Mouse (Mus musculus) stomach, embryonic 14.5 days (tissue): ENCODE results near the gene Mpped2. TPM values are rescaled to one million over a fixed set of nuclear protein-coding genes. Genes with fewer than 3 reads are reported as not detected.

Experiments used
- ATAC-seq: fragments of 200-750 bp; cut with Nextera tagmentation; 2 replicates; pipeline ENCODE4 v1.8.0; 2017; ENCODE audit warnings: low read depth, moderate TSS enrichment; ENCODE audit not compliant: insufficient number of reproducible peaks, insufficient read depth, low FRiP score
- H3K27ac ChIP-seq: fragments of 300-500 bp; sonication (generic); 2 replicates; pipeline ENCODE4 v1.5.1; 2014; ENCODE audit warnings: mild to moderate bottlenecking, low read length, moderate library complexity, mixed read lengths
- H3K27me3 ChIP-seq: fragments of 300-500 bp; sonication (generic); 2 replicates; pipeline ENCODE4 v1.6.1; 2014; ENCODE audit warnings: low read length, control low read depth, mixed read lengths; ENCODE audit not compliant: control insufficient read depth, insufficient read depth
- H3K36me3 ChIP-seq: fragments of 300-500 bp; sonication (generic); 2 replicates; pipeline ENCODE4 v1.6.1; 2014; ENCODE audit warnings: mild to moderate bottlenecking, control low read depth, low read length, moderate library complexity, mixed read lengths; ENCODE audit not compliant: control insufficient read depth, insufficient read depth
- H3K4me1 ChIP-seq: fragments of 300-500 bp; sonication (generic); 2 replicates; pipeline ENCODE4 v1.6.1; 2014; ENCODE audit warnings: low read length, control low read depth, mixed read lengths; ENCODE audit not compliant: control insufficient read depth, insufficient read depth
- H3K4me2 ChIP-seq: fragments of 300-500 bp; sonication (generic); replicated peaks from 2 replicates; pipeline ENCODE4 v1.6.1; 2014; ENCODE audit warnings: low read depth, low read length, control low read depth
- H3K4me3 ChIP-seq: fragments of 300-500 bp; sonication (generic); 2 replicates; pipeline ENCODE4 v1.5.1; 2014; ENCODE audit warnings: low read depth, low read length, control low read depth
- H3K9ac ChIP-seq: fragments of 300-500 bp; sonication (generic); replicated peaks from 2 replicates; pipeline ENCODE4 v1.6.1; 2014; ENCODE audit warnings: low read depth, mild to moderate bottlenecking, control low read depth, low read length, moderate library complexity, mixed read lengths
- H3K9me3 ChIP-seq: fragments of 300-500 bp; sonication (generic); 2 replicates; pipeline ENCODE4 v1.6.1; 2016; ENCODE audit warnings: low read depth, low read length, control low read depth; ENCODE audit not compliant: control insufficient read depth
- WGBS: fragments of 180-500 bp; shearing (Covaris S2); extraction: QIAGEN DNeasy Blood & Tissue Kit; methylation state at CpG from one replicate; pipeline ENCODE4 v1.1.7; 2014; 5-methylcytosine and 5-hydroxymethylcytosine counted together
- polyA plus RNA-seq: library from polyadenylated mRNA; unstranded; fragments of >200 nt; fragmentation: Nextera tagmentation; extraction: Ambion mirVana; gene quantifications from 2 replicates; pipeline ENCODE4 v1.2.1, GENCODE M21; 2014

Gene Mpped2
- polyA plus RNA-seq, 1 experiment from 2014 or later, result 52.9 TPM

DNA sequence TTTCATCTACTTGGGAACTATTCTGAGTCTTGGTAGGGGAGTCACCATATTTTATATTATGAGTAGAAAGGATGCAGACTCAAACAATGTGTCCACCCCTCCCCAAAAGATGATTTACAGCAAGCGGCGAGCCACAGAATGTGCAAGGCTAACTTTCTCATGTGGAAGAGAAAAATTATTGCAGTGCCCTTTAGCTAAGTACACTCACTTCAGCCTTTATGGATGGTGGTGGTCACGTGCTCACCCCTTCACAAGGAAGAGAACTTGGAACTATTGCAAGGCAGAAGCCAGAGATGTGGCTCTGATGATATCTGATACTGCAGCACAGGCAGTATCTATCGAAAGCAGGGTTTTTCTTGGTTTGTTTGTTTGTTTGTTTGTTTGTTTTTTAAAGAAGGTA, 38.4 kb downstream of the Mpped2 start:
- no peaks in the 10 kb centered on the region for H3K36me3 ChIP-seq
- no peak for ATAC-seq

DNA sequence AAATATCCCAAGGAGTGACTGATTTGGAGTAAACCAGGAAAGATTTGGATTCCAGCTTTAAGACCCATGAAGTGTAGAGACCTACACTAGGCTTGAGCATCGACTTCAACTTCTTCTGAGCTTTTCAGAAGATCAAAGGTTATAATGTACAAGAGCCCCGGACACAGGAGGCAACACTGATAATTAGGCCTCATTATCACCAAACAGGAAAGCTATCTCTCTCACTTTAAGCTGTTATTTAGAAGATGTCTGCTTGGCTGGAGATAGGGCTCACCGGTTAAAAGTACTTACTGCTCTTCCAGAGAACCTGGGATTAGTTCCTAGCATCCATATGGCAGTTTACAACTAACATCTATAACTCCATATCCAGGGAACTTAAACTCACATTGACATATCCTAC, 39.1 kb downstream of the Mpped2 start:
- no peaks in the 10 kb centered on the region for H3K4me1 ChIP-seq
- no peak overlapping the region for H3K4me2 ChIP-seq
- H3K27ac ChIP-seq, result no peak overlapping the region
- H3K36me3 ChIP-seq, result no peaks in the 10 kb centered on the region
- whole genome bisulfite sequencing, result 52% methylated on average over 3 of the region's 3 CpGs
- no peak overlapping the region for H3K4me3 ChIP-seq
- H3K27me3 ChIP-seq, result no peaks in the 10 kb centered on the region
- ATAC-seq, result no peak
- no peaks in the 10 kb centered on the region for H3K9me3 ChIP-seq
- no peak overlapping the region for H3K9ac ChIP-seq

More for the DNA sequence above, 38.4 kb downstream of the Mpped2 start:
- Histone ChIP-seq H3K4me1 (no peaks in the 10 kb centered on the region), H3K27me3 (no peaks in the 10 kb centered on the region), H3K4me3 (no peak overlapping the region), H3K9me3 (no peaks in the 10 kb centered on the region), H3K9ac (no peak overlapping the region), H3K4me2 (no peak overlapping the region), H3K27ac (no peak overlapping the region)
- WGBS, result 68% methylated on average over 4 of the region's 4 CpGs

- H3K36me3 ChIP-seq, result no peaks in the 10 kb centered on the region
- WGBS, result 76% methylated on average over 5 of the region's 5 CpGs
- no peaks in the 10 kb centered on the region for H3K9me3 ChIP-seq
- no peak overlapping the region for H3K27ac ChIP-seq
- no peak overlapping the region for H3K9ac ChIP-seq
- no peaks in the 10 kb centered on the region for H3K4me1 ChIP-seq
- H3K4me3 ChIP-seq, result no peak overlapping the region
- no peak overlapping the region for H3K4me2 ChIP-seq
- ATAC-seq, result no peak
- H3K27me3 ChIP-seq, result no peaks in the 10 kb centered on the region
These were observed 40.3 kb downstream of the Mpped2 start for GRCm38 (mm10) chr2:106733396-106733795.

DNA sequence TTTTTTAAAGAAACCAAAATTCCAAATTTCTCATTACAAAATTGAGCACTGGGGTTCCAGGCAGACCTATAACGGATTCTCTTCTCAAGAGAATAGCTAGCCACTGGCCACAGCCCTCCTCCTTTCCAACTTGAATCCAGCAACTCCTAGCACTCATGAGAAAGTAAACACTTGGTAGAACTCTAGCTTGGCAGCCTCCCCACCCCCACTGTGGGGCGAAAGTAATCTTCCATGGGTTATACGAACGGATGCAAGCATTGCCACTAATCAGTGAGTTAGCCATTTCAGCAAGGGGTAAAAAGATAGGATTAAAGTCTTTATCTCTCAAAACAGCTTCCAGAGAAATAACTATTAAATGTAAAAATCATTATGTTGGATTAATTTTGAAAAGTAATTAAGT, 40.9 kb downstream of the Mpped2 start:
- no peak overlapping the region for H3K4me2 ChIP-seq
- WGBS, result 53% methylated on average over 4 of the region's 4 CpGs
- no peaks in the 10 kb centered on the region for H3K9me3 ChIP-seq
- H3K36me3 ChIP-seq, result no peaks in the 10 kb centered on the region
- H3K4me1 ChIP-seq, result no peaks in the 10 kb centered on the region
- H3K27ac ChIP-seq, result no peak overlapping the region
- H3K27me3 ChIP-seq, result no peaks in the 10 kb centered on the region
- ATAC-seq, result no peak
- no peak overlapping the region for H3K9ac ChIP-seq
- no peak overlapping the region for H3K4me3 ChIP-seq

DNA sequence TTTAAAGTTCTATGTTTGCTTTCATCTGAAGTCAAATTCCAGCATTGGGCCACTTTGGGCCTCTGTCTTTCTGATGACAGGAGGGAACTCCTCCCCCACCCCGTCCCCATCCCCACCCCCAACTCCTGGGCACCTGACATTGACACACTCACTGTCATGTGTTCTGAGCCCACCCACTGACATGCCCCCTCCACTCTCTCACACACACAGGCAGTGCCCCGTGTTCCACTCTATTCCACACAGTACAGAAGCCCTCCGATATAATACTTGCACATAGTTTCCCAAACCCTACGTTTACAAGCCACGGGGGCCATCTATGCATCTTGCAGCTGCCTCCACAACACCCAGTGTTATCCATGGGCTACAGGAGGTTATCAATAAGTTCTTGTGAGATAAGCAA, 42.1 kb downstream of the Mpped2 start:
- Histone ChIP-seq H3K27ac (no peak overlapping the region), H3K4me3 (no peak overlapping the region), H3K27me3 (no peaks in the 10 kb centered on the region), H3K4me1 (no peaks in the 10 kb centered on the region), H3K9ac (no peak overlapping the region), H3K9me3 (no peaks in the 10 kb centered on the region), H3K36me3 (no peaks in the 10 kb centered on the region), H3K4me2 (no peak overlapping the region)
- ATAC-seq, result no peak
- 70% methylated on average over 5 of the region's 5 CpGs for WGBS

DNA sequence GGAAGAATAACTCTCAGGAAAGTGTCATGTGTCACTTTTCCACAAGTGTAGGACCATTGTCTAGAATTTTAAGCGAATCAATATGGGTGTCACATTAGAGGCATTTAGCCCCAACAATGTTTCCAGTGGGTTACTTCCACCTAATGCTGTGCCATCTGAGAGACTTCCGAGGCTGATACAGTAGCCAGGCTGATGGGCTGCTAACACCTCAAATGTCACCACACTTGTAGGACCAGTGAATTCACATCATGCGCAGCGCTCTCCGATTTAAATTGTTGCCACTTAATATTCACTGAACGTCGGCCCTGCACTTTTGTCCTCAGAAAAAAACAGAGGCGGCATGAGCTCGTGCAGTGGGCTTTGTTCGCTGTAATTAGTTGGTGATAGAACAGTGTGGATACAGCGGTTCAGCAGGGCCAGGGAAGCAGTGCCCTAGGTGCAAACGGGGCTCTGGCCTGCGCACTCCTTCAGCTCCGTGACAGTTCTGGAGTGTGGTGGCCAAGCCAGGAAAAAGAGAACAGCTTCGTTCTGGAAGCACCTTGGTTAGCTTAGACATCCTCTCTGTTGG, 42.8 kb downstream of the Mpped2 start:
- Histone ChIP-seq H3K4me3 (no peak overlapping the region), H3K4me2 (no peak overlapping the region), H3K9ac (no peak overlapping the region), H3K9me3 (no peaks in the 10 kb centered on the region), H3K4me1 (no peaks in the 10 kb centered on the region), H3K36me3 (no peaks in the 10 kb centered on the region), H3K27me3 (no peaks in the 10 kb centered on the region), H3K27ac (no peak overlapping the region)
- no peak for ATAC-seq
- 84% methylated on average over 15 of the region's 15 CpGs for WGBS

DNA sequence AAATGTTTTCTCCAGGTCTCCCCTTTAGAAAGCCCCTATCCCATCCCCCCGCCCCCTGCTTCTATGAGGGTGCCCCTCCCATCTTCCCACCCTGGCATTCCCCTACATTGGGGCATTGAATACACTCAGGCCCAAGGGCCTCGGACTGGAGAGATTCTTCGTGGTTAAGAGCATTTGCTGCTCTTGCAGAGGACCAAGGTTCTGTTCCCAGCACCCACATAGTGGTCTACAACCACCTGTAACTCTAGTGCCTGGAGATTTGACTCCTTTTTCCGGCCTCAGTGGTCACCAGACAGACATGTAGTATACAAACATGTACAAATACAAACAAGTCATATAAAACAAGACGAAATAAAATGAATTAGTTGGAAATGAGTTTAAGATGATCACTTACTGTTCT, 45.9 kb downstream of the Mpped2 start:
- no peak overlapping the region for H3K27ac ChIP-seq
- H3K9me3 ChIP-seq, result no peaks in the 10 kb centered on the region
- no peak overlapping the region for H3K4me3 ChIP-seq
- no peaks in the 10 kb centered on the region for H3K4me1 ChIP-seq
- no peaks in the 10 kb centered on the region for H3K27me3 ChIP-seq
- ATAC-seq, result no peak
- WGBS, result 89% methylated on average over 5 of the region's 5 CpGs
- H3K4me2 ChIP-seq, result no peak overlapping the region
- H3K36me3 ChIP-seq, result no peaks in the 10 kb centered on the region
- no peak overlapping the region for H3K9ac ChIP-seq

DNA sequence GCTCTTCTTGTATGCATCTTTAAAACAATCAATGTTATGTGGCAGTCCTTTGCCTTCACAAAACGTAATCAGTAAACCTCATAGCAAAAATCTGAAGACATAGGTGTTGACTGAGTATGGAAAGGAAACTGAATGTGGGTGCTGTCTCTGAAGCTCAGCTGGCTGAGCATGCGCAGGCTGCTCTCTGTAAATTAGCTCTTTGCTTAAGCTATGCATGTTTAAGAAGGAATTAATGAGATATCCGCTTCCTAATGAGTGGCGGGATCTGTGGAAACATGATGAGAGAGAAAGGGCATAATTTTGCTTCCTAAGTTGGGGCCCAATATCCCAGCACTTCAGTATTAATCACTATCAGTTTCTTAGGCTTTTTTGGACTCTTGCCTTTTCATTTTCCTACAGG, 51.0 kb downstream of the Mpped2 start:
- Histone ChIP-seq H3K27ac (no peak overlapping the region), H3K4me2 (no peak overlapping the region), H3K4me3 (no peak overlapping the region), H3K36me3 (no peaks in the 10 kb centered on the region), H3K27me3 (no peaks in the 10 kb centered on the region), H3K9me3 (no peaks in the 10 kb centered on the region), H3K9ac (no peak overlapping the region), H3K4me1 (no peaks in the 10 kb centered on the region)
- WGBS, result 86% methylated on average over 4 of the region's 4 CpGs
- ATAC-seq, result no peak

GRCm38 (mm10) chr2:106744601-106745000, 51.5 kb downstream of the Mpped2 start:
- Histone ChIP-seq H3K9ac (no peak overlapping the region), H3K4me2 (no peak overlapping the region), H3K4me3 (no peak overlapping the region), H3K36me3 (no peaks in the 10 kb centered on the region), H3K4me1 (no peaks in the 10 kb centered on the region), H3K9me3 (no peaks in the 10 kb centered on the region), H3K27me3 (no peaks in the 10 kb centered on the region), H3K27ac (no peak overlapping the region)
- 50% methylated on average over 14 of the region's 14 CpGs for WGBS
- ATAC-seq, result no peak
